Mouse (Mus musculus) gastrocnemius, adult 8-10 months (tissue): ENCODE data around the gene Alx3. TPM values are rescaled to one million over a fixed set of nuclear protein-coding genes. Genes with fewer than 3 reads are reported as not detected.
"Not testable (repeated sequence)": the region's sequence is repeated elsewhere in the genome, so short reads cannot be mapped to it uniquely, and the experiment has no call there.

ENCODE experiments used
- DNase-seq, 2 experiments: peaks; one replicate each; pipeline ENCODE4 v3.0.0; 2022; ENCODE audit warnings: low spot score in 2 of 2
- total RNA-seq, 4 experiments: library from RNA; stranded (reverse); gene quantifications; 2 replicates each; pipeline ENCODE4 v1.2.4; 2022

The Alx3 gene
- total RNA-seq, 4 experiments from 2014 or later, result not detected

DNA sequence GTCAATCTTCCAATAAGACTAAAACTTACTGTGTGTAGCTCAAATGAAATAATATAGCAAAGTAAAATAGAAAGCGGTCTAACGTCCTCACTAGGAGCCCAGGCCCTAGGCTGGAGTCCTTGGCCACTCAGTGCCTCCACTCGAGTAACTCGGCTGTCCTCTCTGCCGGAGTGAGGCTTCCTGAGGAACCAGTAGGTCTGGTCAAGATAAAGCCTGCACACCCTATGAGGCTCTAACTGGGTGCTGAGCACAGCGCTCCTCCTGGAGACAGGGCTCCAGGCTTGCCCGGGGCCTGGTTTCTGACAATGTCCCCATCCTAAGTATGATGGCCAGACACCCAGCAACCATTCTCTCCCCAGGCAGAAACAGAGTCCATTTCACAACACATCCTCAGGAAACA lies 27.7 kb downstream of the Alx3 start:
- DNase-seq, result no peak

DNA sequence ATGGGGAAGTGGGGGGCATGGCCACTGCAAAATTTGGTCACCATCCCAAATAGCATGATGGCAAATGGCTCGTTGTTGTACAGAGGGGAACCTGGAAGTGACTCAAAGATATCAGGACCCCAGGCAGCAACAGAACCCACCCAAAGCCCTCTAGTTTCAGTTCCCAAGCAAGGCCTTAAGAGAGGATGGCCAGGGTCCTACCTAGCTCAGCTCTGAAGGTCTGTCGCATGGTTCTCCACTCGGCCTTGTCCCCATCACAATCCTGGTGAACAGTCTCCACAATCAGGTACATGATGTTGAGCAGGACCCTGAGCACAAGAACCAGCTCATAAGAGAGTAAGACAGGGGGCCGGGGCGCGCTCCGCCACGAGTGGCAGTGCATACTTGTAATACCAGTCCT lies 29.6 kb downstream of the Alx3 start:
- no peak for DNase-seq

DNA sequence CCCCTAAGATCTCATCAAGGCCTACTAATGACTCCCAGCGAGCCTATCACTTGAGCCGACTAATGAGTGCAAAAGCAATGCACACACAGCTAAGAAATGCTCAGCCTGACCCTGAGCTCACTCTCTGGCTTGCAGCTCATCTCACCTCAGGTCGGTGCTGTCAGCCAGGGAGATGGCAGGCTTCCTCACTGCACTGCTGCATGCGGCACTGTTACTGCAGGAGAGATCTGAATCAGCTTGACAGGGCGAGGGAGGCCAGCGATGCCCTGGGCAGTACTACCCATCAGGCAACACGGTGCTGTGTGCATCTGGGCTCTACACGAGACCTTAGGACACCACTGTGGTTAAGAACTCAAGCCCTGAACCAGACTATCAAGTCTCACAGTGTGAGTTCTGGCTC lies 30.7 kb downstream of the Alx3 start:
- no peak for DNase-seq

DNA sequence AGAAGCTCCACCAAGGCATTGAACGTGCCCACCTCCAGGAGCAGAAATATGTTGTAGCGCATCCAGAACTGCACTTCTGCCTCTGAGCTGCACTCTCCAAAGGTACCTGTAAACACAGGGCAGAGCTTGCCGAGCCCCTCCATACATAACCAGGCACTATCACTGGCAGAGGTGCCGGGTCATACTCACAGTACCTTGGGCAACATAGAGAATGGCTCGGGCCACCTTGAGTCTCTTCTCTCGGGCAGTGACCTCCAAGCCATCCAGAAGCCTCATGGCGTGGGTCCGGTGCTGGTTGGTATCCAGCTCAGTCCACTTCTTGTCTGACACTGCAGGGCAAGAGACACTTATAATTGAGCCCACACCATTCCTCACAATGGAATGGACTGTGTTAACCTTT lies 31.9 kb downstream of the Alx3 start:
- no peak for DNase-seq

DNA sequence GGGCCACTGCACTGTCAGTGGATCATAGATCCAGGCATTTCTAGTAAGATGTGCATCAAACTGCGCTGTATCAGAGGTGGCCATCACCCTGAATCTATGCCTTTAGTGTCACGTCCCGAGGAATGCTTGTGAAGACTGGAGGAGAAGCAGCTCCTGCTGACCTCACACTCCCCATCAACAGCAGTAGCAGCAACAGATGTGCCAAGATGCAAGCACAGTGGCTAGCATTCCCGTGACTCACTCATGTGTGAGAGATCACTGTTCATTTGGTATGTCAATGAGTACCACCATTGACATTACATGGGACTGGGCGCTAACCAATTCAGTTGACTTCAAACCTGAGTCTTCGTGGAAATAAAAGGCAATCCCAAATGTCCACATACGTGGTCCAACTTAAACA lies 32.8 kb downstream of the Alx3 start:
- DNase-seq, result no peak

DNA sequence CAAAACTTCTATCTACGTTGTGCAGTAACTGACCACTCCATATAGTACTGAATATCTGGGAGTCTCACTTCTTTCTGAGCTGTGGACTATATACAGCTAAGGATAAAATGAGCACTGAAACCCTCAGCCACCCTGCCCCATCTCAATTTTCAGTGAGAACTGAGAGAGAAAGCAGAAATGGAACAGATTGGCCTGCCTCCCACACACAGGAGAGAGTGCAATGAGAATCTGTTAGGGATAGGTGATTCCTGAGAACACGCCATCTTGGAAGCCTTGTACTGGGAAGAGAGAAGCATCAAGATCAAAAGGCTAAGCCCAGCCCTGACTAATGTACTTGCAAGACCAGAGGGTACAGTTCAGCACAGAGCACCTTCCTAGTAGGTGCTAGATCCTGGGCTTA lies 33.7 kb downstream of the Alx3 start:
- no peak for DNase-seq

DNA sequence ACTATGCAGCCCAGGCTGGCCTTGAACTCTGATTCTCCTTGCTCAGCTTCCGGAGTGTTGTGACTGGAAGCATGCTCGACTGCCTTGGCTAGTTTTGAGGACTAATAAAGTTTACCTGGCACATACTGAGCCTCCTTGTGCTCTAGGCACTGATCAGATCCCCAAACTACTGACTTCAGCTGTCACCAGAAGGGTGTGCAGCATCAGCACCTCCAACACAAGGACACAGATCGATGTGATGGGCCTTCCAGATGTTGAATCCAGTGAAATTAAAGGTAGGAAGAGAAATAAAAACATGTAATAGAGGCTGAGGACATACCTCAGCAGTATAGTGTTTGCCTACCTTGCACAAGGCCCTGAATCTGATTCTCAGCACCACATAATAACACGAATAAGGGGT lies 34.6 kb downstream of the Alx3 start:
- DNase-seq, result no peak

DNA sequence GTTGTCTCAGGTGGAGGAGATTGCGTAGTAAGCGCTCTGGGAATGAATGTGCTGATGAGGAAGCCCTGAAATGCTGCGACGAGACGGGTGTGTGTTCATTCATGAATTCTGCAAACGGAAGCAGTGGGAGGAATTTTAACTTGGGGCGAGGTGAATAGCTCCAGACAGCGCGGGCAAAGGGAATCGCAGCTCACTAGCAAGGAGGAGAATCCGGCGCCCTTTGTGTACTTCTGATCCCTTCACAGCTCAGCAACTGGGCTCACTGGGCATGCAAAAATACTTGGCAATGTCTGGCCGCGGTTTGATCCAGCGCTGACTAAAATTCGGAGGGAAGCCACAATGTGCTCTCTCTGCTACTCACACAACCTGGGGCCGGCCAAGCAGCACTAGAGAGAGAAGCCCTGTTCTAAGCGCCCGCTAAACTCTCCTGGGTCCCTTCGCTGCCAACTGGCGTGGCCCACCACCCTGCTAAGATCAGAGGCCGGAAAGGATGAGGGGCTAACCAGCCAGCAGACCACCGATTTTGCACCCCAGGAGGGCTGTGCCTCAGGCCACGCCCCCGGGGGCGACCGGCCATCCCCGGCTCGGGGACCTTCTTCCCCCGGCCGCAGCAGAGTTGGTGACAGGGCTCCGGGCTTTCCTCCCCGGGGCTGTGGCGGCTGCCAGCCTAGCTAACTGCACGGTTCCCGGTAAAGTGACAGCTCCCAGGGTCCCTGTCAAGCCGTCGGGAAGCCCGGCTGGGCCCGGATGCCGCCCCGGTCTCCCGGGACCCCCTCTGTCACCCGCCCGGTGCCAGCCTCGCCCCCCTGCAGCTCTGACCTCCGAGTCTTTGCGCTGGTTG lies 36.1 kb downstream of the Alx3 start, which contains the start of gene Gm10961:
Gene Gm10961, plus strand, starts transcription at position 641 of the 841 bp plus-strand sequence.
- peak in 1 of 2 experiments; percentile 15 for DNase-seq

DNA sequence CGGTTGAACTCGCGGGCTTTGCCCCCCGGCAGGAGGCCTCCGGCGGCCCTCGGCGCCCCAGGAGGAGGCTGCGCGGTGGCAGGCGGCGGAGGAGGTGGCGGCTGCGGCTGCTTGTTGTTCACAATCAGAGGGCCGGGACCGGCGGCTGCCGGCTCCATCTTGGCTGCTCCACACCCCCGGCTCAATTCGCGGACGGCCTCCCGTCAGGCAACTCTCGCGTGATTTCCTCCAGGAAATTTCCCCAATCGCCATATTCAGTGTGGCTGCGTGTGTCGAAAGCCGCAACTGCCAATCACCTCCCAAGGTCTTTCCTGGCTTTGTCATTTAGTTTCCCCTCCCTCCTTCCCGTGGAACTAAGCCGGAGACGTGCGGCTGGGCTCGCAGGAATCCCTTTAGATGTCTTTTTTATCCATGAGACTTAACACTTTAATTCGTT lies 36.7 kb downstream of the Alx3 start, which contains the start of gene Strip1:
Gene Strip1, minus strand, starts transcription at position 172 of the 436 bp plus-strand sequence.
- DNase-seq, result peak; percentile 86 to 87

DNA sequence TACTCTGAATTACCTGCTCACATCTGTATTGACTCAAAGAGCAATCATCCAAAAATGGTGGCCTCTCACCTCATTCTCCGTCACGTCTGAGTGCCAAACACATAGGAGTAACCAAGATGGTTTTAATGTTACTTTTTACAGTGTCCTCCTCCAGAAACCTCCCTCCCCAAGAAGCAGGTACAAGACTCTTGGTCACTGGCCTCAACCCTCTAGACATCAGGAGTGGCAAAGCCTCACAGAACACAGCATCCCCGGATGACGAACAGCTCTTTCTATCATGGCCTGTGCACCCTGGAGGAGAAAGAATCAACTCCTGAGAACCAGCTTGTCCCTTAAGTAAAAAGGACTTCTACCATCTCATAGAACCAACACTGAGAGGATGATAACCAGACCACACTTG lies 38.0 kb downstream of the Alx3 start:
- no peak for DNase-seq

DNA sequence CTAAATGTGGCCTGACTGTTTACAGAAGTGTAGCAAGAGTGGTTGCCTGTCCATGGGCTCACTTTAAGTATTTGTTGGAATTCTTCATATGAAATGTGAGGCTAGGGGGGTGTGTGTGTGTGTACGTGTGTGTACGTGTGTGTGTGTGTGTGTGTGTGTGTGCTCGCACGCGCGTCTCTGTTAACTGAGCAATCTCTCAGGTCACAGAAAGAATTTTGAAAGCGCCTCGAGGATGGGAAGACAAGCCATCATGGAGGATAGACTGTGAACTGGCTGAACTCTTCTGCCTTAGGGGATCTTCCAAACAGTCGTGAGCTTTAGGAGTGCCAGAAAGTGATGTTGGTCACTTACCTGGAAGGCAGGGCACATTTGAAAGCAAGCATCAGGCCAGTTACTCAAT lies 39.1 kb downstream of the Alx3 start:
- no peak for DNase-seq

DNA sequence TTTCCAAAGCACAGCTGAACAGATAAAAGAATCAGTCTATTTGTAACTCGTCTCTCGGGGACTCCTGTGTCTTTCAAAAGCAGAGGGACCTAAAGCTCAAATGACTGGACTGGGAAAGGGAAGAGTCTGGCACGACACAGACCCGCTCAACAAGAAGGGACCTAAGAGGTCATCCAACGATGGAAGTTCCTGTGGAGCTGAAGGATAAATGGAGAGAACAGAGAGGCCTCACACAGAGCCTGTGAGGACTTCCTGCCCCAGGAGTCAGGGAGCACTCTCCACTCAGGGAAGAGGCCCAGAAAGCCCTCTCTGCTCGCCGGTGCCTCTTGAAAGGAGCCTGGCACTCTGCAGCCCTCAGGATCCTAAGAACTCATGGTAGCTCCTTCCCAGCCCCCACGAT lies 41.0 kb downstream of the Alx3 start:
- no peak for DNase-seq

DNA sequence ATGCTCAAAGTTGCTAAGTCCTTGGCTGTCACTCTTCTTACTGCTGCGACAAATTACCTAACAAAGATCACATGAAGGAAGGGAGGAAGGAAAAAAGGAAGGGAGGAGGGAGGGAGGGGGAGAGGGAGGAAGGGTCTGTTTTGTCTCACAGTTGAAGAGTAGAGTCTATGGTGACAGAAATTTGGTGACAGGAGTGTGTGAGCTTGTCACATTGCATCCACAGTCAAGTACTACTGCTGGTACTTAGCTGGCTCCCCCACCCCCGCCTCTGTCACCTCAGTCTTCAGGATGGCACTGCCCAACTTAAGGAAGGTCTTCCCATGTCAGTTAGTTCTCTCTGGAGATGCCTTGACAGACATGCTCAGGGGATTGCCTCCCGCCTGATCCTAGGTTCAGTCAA lies 41.4 kb downstream of the Alx3 start:
- DNase-seq, result no peak

DNA sequence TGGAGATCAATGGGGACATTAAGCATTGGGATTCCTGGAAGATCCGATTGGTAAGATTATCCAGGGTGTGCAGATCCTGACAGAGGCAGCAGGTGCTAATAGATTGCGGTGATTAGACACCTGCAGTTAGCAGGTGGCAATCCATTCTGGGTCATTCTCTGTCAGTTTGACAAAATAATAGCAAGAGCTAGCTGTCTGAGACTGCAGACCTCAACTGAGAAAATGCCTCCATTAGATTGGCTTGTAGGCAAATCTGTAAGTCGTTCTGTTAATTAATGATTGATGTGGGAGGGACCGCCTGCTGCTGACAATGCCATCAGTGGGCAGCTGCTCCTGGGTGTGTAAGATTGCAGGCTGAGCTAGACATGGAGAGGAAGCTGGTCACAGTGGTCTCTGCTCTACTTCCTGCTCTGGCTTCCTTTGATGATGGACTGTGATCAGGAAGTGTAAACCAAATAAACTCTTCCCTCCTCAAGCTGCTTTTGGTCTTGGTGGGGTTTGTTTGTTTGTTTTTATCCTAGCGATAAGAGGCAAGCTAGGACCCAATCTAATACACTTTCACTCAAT lies 42.9 kb downstream of the Alx3 start:
- DNase-seq, result no peak

DNA sequence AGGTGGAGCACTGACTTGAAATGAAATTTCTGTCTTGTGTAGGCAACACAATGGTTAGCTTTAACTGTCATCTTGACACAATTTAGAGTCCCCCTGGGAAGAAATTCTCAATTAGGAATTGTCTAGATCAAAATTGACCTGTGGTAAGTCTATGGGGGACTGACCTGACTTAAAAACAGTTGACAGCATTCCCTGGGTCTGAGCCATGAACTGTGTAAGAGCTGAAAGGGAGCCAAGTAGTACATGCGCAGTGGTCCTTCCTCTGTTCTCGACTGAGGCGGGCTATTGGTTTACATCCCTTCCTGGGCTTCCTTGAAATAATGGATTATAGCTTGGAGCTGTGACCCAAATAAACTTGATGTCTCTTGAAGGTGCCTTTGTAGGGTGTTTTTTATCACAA lies 52.1 kb downstream of the Alx3 start:
- DNase-seq, result no peak

DNA sequence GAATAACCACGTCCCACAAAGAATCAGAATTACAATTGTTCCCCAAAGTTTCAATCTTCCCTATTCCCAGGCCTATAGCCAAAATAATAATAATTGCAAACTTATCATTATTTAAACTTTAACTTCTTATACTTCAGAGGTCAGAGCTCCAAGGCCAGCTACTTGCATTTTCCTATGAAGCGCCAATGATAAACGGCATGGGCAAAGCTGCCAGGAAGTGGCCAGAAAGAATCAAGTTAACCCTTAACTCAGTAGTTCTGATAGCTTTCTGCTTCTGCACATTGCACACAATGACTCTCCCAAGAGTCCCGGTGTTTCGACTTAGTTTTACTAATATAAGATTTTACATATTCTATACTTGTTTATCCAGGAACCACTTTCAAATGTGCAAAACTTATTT lies 55.4 kb downstream of the Alx3 start:
- not testable (repeated sequence) for DNase-seq

DNA sequence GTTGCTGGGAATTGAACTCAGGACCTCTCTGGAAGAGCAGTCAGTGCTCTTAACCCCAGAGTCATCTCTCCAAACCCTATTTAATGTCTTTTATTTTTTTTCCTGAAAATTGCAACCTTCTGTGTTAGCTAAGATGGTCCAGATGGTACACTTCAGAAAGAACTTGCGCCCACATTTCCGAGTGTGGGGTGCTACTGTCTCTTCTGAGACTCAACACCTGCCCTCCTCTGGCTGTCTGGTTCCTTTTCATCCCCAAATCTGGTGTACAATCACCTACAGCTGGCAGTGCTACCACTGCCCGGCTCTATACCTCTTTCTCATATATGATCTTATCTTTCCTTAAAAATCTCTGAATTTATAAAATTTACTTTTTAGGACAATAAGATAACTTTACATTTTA lies 58.1 kb downstream of the Alx3 start:
- no peak for DNase-seq

DNA sequence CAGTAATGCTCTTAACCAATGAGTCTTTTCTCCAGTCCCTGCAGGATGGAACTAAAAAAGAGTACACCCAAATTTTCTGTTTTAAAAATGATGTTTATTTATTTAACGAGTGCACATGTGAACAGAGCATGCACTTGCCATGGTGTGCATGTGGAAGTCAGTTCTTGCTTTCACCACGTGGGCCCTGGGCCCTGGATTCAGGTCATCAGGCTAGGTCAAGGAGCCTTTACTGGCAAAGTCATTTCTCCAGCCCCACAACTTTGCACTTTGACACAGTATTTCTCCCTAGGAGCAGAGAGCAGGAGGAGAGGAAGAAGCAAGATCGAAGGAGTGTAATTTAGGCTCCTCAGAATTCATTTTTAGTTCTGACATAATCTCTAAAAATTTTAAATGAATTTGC lies 60.0 kb downstream of the Alx3 start:
- no peak for DNase-seq

Other genes with a start within 250 kb of the Alx3 start
- 10 to 100 TPM; 42.7 to 61.6 (median 50.2) TPM for gene Kcnc4, start 135.5 kb upstream of the Alx3 start, total RNA-seq
- 1 to 10 TPM in 1 of 4 experiments, under 1 TPM in 3; 0.65 to 1.2 (median 0.80) TPM for gene Slc6a17, start 77.0 kb upstream of the Alx3 start, total RNA-seq
- not detected for gene Ubl4b, start 40.0 kb upstream of the Alx3 start, total RNA-seq
- not detected for gene Gm10961, start 36.3 kb downstream of the Alx3 start, total RNA-seq
- gene Strip1, start 36.7 kb downstream of the Alx3 start, total RNA-seq, result 10 to 100 TPM; 15.1 to 18.4 (median 16.5) TPM
- 10 to 100 TPM; 21.9 to 29.4 (median 28.6) TPM for gene Ahcyl1, start 101.5 kb downstream of the Alx3 start, total RNA-seq
- gene Csf1, start 165.4 kb downstream of the Alx3 start, total RNA-seq, result 1 to 10 TPM; 5.0 to 7.4 (median 6.8) TPM